Mouse (Mus musculus) forebrain, embryonic 14.5 days (tissue): ENCODE data around the gene Hps6. TPM values are rescaled to one million over a fixed set of nuclear protein-coding genes. Genes with fewer than 3 reads are reported as not detected.

Experiments used
- ATAC-seq: fragments of 200-750 bp; cut with Nextera tagmentation; 2 replicates; pipeline ENCODE4 v1.8.0; 2017; ENCODE audit warnings: mild to moderate bottlenecking, moderate library complexity
- DNase-seq: peaks from one replicate; pipeline ENCODE4 v3.0.0-alpha.2; 2015; ENCODE audit warnings: low spot score
- H3K27ac ChIP-seq: fragments of 300-500 bp; sonication (generic); 2 replicates; pipeline ENCODE4 v1.5.1; 2014; ENCODE audit warnings: low read depth, mild to moderate bottlenecking, control low read depth, low read length, moderate library complexity
- H3K27me3 ChIP-seq: fragments of 300-500 bp; sonication (generic); replicated peaks from 2 replicates; pipeline ENCODE4 v1.6.1; 2014; ENCODE audit warnings: low read length, control low read depth, mixed read lengths; ENCODE audit not compliant: control insufficient read depth, insufficient read depth
- H3K36me3 ChIP-seq: fragments of 300-500 bp; sonication (generic); 2 replicates; pipeline ENCODE4 v1.6.1; 2014; ENCODE audit warnings: low read length, control low read depth; ENCODE audit not compliant: control insufficient read depth, insufficient read depth
- H3K4me1 ChIP-seq: fragments of 300-500 bp; sonication (generic); 2 replicates; pipeline ENCODE4 v1.6.1; 2014; ENCODE audit warnings: antibody characterized with exemption, low read length, control low read depth; ENCODE audit not compliant: control insufficient read depth, insufficient read depth
- H3K4me2 ChIP-seq: fragments of 300-500 bp; sonication (generic); 2 replicates; pipeline ENCODE4 v1.6.1; 2014; ENCODE audit warnings: mild to moderate bottlenecking, control low read depth, low read length
- H3K4me3 ChIP-seq: fragments of 300-500 bp; sonication (generic); 2 replicates; pipeline ENCODE4 v1.5.1; 2014; ENCODE audit warnings: low read depth, low read length, control low read depth
- H3K9ac ChIP-seq: fragments of 300-500 bp; sonication (generic); 2 replicates; pipeline ENCODE4 v1.6.1; 2014; ENCODE audit warnings: mild to moderate bottlenecking, low read length, control low read depth, moderate library complexity
- H3K9me3 ChIP-seq: fragments of 300-500 bp; sonication (generic); replicated peaks from 2 replicates; pipeline ENCODE4 v1.6.1; 2016; ENCODE audit warnings: low read length, control low read depth, mixed read lengths; ENCODE audit not compliant: control insufficient read depth
- WGBS: fragments of 180-500 bp; shearing (Covaris S2); extraction: QIAGEN DNeasy Blood & Tissue Kit; methylation state at CpG from one replicate; pipeline ENCODE4 v1.1.7; 2014; 5-methylcytosine and 5-hydroxymethylcytosine counted together
- polyA plus RNA-seq: library from polyadenylated mRNA; unstranded; fragments of >200 nt; fragmentation: Nextera tagmentation; extraction: Ambion mirVana; gene quantifications from 2 replicates; pipeline ENCODE4 v1.2.1, GENCODE M21; 2014

The Hps6 gene
- polyA plus RNA-seq, 1 experiment from 2014 or later: 0.98 TPM

DNA sequence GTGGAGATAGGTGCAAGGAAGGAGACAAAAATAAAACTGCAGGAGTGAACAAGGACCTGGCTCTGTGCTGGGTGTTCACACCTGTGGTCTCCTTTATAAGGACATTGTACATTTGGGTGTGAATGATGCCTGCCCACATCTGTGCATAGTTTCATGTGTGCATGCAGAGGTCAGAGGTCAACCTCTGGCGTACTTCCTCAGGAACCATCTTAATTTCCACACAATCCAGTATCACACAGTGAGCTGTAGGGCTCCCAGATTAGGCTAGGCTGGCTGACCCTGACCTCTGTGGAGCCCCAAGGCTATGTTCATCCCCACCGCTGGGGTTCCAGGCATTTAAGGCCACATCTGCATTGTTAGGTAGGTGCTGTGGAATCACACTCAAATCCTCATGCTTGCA is 44.1 kb downstream of the Hps6 start:
- no peaks in the 10 kb centered on the region for H3K9me3 ChIP-seq
- no peak overlapping the region for H3K9ac ChIP-seq
- ATAC-seq (no peak), DNase-seq (no peak)
- no peak overlapping the region for H3K4me2 ChIP-seq
- H3K27me3 ChIP-seq: no peaks in the 10 kb centered on the region
- H3K4me1 ChIP-seq: peaks cover 27% of the 10 kb centered on the region
- H3K27ac ChIP-seq: no peak overlapping the region
- H3K36me3 ChIP-seq: no peaks in the 10 kb centered on the region
- H3K4me3 ChIP-seq: no peak overlapping the region
- WGBS: 70% methylated on average over 2 of the region's 2 CpGs

DNA sequence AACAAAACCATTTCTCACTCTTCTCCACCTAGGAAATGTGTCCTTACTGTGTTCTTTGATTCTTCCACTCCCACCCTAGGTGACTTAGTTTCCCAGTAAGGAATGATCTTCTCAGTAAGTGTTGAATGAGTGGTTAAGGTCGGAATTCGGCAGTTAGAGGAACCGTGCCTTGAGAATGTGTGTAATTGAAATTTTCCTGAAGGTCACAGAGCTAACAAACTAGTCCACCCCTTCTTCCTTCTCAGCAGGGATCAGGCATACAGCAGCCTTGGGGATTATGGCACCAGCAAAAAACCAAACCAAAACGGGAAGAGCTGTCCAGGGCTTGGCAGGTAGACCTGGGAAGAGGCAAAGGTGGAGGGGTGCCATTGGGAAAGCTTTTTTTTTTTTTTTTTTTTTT is 45.8 kb downstream of the Hps6 start:
- H3K9me3 ChIP-seq: no peaks in the 10 kb centered on the region
- H3K4me2 ChIP-seq: no peak overlapping the region
- no peak for DNase-seq
- H3K27me3 ChIP-seq: no peaks in the 10 kb centered on the region
- no peak overlapping the region for H3K4me3 ChIP-seq
- WGBS: 67% methylated on average over 4 of the region's 4 CpGs
- peaks cover 11% of the 10 kb centered on the region; the same call in 1 of the 2 replicates for H3K4me1 ChIP-seq
- H3K9ac ChIP-seq: no peak overlapping the region
- H3K36me3 ChIP-seq: no peaks in the 10 kb centered on the region
- no peak for ATAC-seq
- H3K27ac ChIP-seq: no peak overlapping the region

- Histone ChIP-seq H3K4me1 (peaks cover 11% of the 10 kb centered on the region; the same call in 1 of the 2 replicates), H3K4me2 (no peak overlapping the region), H3K27ac (no peak overlapping the region), H3K9ac (no peak overlapping the region), H3K36me3 (no peaks in the 10 kb centered on the region), H3K9me3 (no peaks in the 10 kb centered on the region), H3K4me3 (no peak overlapping the region), H3K27me3 (no peaks in the 10 kb centered on the region)
- WGBS: 93% methylated on average over 2 of the region's 2 CpGs
- DNase-seq (no peak), ATAC-seq (no peak)
These were observed 47.2 kb downstream of the Hps6 start for GRCm38 (mm10) chr19:46050462-46050861.

Other genes with a start within 250 kb of the Hps6 start
- gene Mgea5, start 219.7 kb upstream of the Hps6 start, polyA plus RNA-seq: 70.2 and 77.0 TPM in 2 replicates
- gene Kcnip2, start 187.4 kb upstream of the Hps6 start, polyA plus RNA-seq: 4.6 and 6.8 TPM in 2 replicates
- gene Armh3, start 5.0 kb upstream of the Hps6 start, polyA plus RNA-seq: 17.0 and 19.4 TPM in 2 replicates
- 24.1 and 29.8 TPM in 2 replicates for gene Pprc1, start 41.4 kb downstream of the Hps6 start, polyA plus RNA-seq
- 107 and 116 TPM in 2 replicates for gene Ldb1, start 41.7 kb downstream of the Hps6 start, polyA plus RNA-seq
- 67.2 and 73.6 TPM in 2 replicates for gene Nolc1, start 72.4 kb downstream of the Hps6 start, polyA plus RNA-seq
- not detected in 2 replicates for gene Elovl3, start 128.4 kb downstream of the Hps6 start, polyA plus RNA-seq
- gene Pitx3, start 144.8 kb downstream of the Hps6 start, polyA plus RNA-seq: not detected in 2 replicates
- gene Gbf1, start 149.0 kb downstream of the Hps6 start, polyA plus RNA-seq: 36.3 and 50.7 TPM in 2 replicates